Mouse (Mus musculus) MEL (cell line): ENCODE measurements around the gene Surf4. TPM values are rescaled to one million over a fixed set of nuclear protein-coding genes. Genes with fewer than 3 reads are reported as not detected.
A peak's percentile ranks its signal among the peaks of the same experiment; 100 is the strongest.

Experiments
- DNase-seq: peaks from one replicate; pipeline ENCODE4 v3.0.0; 2011; ENCODE audit warnings: low read depth, low spot score
- H3K27ac ChIP-seq: 2 replicates; pipeline ENCODE4 v1.5.1; 2012; ENCODE audit warnings: low read depth, mild to moderate bottlenecking, control low read depth, low read length, moderate library complexity; ENCODE audit not compliant: control insufficient read depth
- H3K27me3 ChIP-seq, 2 experiments: fragments of 150-350 bp in 1 of 2; sonication (generic) in 1 of 2; 2 replicates each; pipeline ENCODE4 v1.6.1; 2012; ENCODE audit warnings: low read length in 2 of 2, mild to moderate bottlenecking in 2 of 2, improper control_type of control experiment in 1 of 2, moderate library complexity in 1 of 2; ENCODE audit not compliant: insufficient read depth in 2 of 2, control insufficient read depth in 1 of 2
- H3K36me3 ChIP-seq, 2 experiments: 2 replicates each; pipeline ENCODE4 v1.6.1; 2012 to 2014; ENCODE audit warnings: low read length in 2 of 2, improper control_type of control experiment in 1 of 2, inconsistent platforms in 1 of 2, mild to moderate bottlenecking in 1 of 2; ENCODE audit not compliant: insufficient read depth in 2 of 2, control insufficient read depth in 1 of 2
- H3K4me1 ChIP-seq, 2 experiments: fragments of 150-350 bp in 1 of 2; sonication (generic) in 1 of 2; 2 replicates each; pipeline ENCODE4 v1.6.1; 2012; ENCODE audit warnings: low read length in 2 of 2, improper control_type of control experiment in 1 of 2, mild to moderate bottlenecking in 1 of 2; ENCODE audit not compliant: insufficient read depth in 2 of 2, control insufficient read depth in 1 of 2
- H3K4me3 ChIP-seq, 2 experiments: fragments of 150-350 bp in 1 of 2; sonication (generic) in 1 of 2; 2 replicates each; pipeline ENCODE4 v1.5.1; 2012; ENCODE audit warnings: low read depth in 2 of 2, low read length in 2 of 2, mild to moderate bottlenecking in 2 of 2, moderate library complexity in 2 of 2, control low read depth in 1 of 2, improper control_type of control experiment in 1 of 2; ENCODE audit not compliant: control insufficient read depth in 1 of 2, insufficient read depth in 1 of 2
- H3K79me2 ChIP-seq: 2 replicates; pipeline ENCODE4 v1.6.1; 2012; ENCODE audit warnings: mild to moderate bottlenecking, low read length, moderate library complexity; ENCODE audit not compliant: control insufficient read depth, poor library complexity, insufficient read depth
- H3K9ac ChIP-seq: 2 replicates; pipeline ENCODE4 v1.6.1; 2012; ENCODE audit warnings: low read depth, mild to moderate bottlenecking, control low read depth, low read length, moderate library complexity; ENCODE audit not compliant: control insufficient read depth, poor library complexity, severe bottlenecking
- H3K9me3 ChIP-seq: fragments of 150-350 bp; sonication (generic); replicated peaks from 2 replicates; pipeline ENCODE4 v1.6.1; 2012; ENCODE audit warnings: mild to moderate bottlenecking, low read length, improper control_type of control experiment, moderate library complexity; ENCODE audit not compliant: insufficient read depth
- BHLHE40 ChIP-seq: IDR thresholded peaks from 2 replicates; pipeline ENCODE4 v1.6.1; 2012; ENCODE audit warnings: low read depth, mild to moderate bottlenecking, inconsistent platforms, low read length, improper control_type of control experiment, borderline replicate concordance
- CHD2 ChIP-seq: IDR thresholded peaks from 2 replicates; pipeline ENCODE4 v1.6.1; 2011; ENCODE audit warnings: low read length, improper control_type of control experiment
- CTCF ChIP-seq, 3 experiments: IDR thresholded peaks in 2 of 3; conservative IDR thresholded peaks in 1 of 3; 2 replicates each; pipeline ENCODE4 v1.5.1; 2011 to 2012; ENCODE audit warnings: low read length in 3 of 3, low read depth in 2 of 3, mild to moderate bottlenecking in 2 of 3, improper control_type of control experiment in 1 of 3, inconsistent platforms in 1 of 3, mixed read lengths in 1 of 3, moderate library complexity in 1 of 3; ENCODE audit not compliant: control insufficient read depth in 1 of 3, insufficient read depth in 1 of 3, poor library complexity in 1 of 3, severe bottlenecking in 1 of 3
- E2F4 ChIP-seq: IDR thresholded peaks from 2 replicates; pipeline ENCODE4 v1.6.1; 2011; ENCODE audit warnings: low read depth, low read length, improper control_type of control experiment, borderline replicate concordance
- EP300 ChIP-seq, 2 experiments: IDR thresholded peaks; 2 replicates each; pipeline ENCODE4 v1.6.1; 2011; ENCODE audit warnings: improper control_type of control experiment in 2 of 2, low read length in 2 of 2, low read depth in 1 of 2, mild to moderate bottlenecking in 1 of 2
- ETS1 ChIP-seq: IDR thresholded peaks from 2 replicates; pipeline ENCODE4 v1.6.1; 2012; ENCODE audit warnings: low read depth, mild to moderate bottlenecking, inconsistent platforms, low read length, improper control_type of control experiment, moderate library complexity
- HCFC1 ChIP-seq: IDR thresholded peaks from 2 replicates; pipeline ENCODE4 v1.6.1; 2012; ENCODE audit warnings: low read depth, mild to moderate bottlenecking, inconsistent platforms, low read length, improper control_type of control experiment, moderate library complexity
- MAFK ChIP-seq: IDR thresholded peaks from 2 replicates; pipeline ENCODE4 v1.6.1; 2011; ENCODE audit warnings: low read depth, mild to moderate bottlenecking, low read length, improper control_type of control experiment, borderline replicate concordance
- MAX ChIP-seq: IDR thresholded peaks from 2 replicates; pipeline ENCODE4 v1.6.1; 2011; ENCODE audit warnings: low read length, improper control_type of control experiment
- MEF2A ChIP-seq: IDR thresholded peaks from 2 replicates; pipeline ENCODE4 v1.6.1; 2014; ENCODE audit warnings: low read depth, mild to moderate bottlenecking, inconsistent platforms, low read length, improper control_type of control experiment; ENCODE audit not compliant: poor library complexity, insufficient replicate concordance, severe bottlenecking; ENCODE audit errors: extremely low read depth
- MXI1 ChIP-seq: IDR thresholded peaks from 2 replicates; pipeline ENCODE4 v1.6.1; 2011; ENCODE audit warnings: mild to moderate bottlenecking, low read depth, low read length, improper control_type of control experiment
- MYB ChIP-seq: IDR thresholded peaks from 2 replicates; pipeline ENCODE4 v1.6.1; 2011; ENCODE audit warnings: mild to moderate bottlenecking, low read depth, low read length, improper control_type of control experiment
- RAD21 ChIP-seq: IDR thresholded peaks from 2 replicates; pipeline ENCODE4 v1.6.1; 2011; ENCODE audit warnings: mild to moderate bottlenecking, low read depth, low read length, improper control_type of control experiment
- SIN3A ChIP-seq: IDR thresholded peaks from 2 replicates; pipeline ENCODE4 v1.6.1; 2012; ENCODE audit warnings: low read length, improper control_type of control experiment, inconsistent platforms
- SMC3 ChIP-seq: IDR thresholded peaks from 2 replicates; pipeline ENCODE4 v1.6.1; 2011; ENCODE audit warnings: low read depth, low read length, improper control_type of control experiment
- USF2 ChIP-seq, 2 experiments: IDR thresholded peaks; 2 replicates each; pipeline ENCODE4 v1.6.1; 2011 to 2012; ENCODE audit warnings: improper control_type of control experiment in 2 of 2, low read length in 2 of 2, borderline replicate concordance in 1 of 2, inconsistent platforms in 1 of 2, low read depth in 1 of 2, mild to moderate bottlenecking in 1 of 2; ENCODE audit not compliant: insufficient read depth in 1 of 2
- ZKSCAN1 ChIP-seq: IDR thresholded peaks from 2 replicates; pipeline ENCODE4 v1.6.1; 2012; ENCODE audit warnings: low read depth, mild to moderate bottlenecking, inconsistent platforms, low read length, improper control_type of control experiment, moderate library complexity
- polyA plus RNA-seq, 2 experiments: library from polyadenylated mRNA; stranded (reverse) in 1 of 2; unstranded in 1 of 2; fragments of >175 nt in 1 of 2; fragments of >200 nt in 1 of 2; gene quantifications; 2 replicates each; pipeline versions ENCODE4 v1.2.1 to v1.2.4; 2012; ENCODE audit warnings: low replicate concordance in 2 of 2, low read depth in 1 of 2; ENCODE audit not compliant: insufficient read length in 2 of 2, insufficient read depth in 1 of 2, missing spikeins in 1 of 2
- total RNA-seq: library from RNA; depleted of rRNA; stranded (reverse); fragments of 300-350 nt; gene quantifications from 2 replicates; pipeline ENCODE4 v1.2.3, GENCODE M21; 2012

Surf4 gene
- total and polyA plus RNA-seq, 3 experiments, result 152 to 252 TPM; not detected in 1

- TF ChIP-seq MAX (peak; percentile 81), MEF2A (no peak), RAD21 (no peak)
Observed at GRCm38 (mm10) chr2:26902467-26903220, 31.1 kb downstream of the Surf4 start, which contains the start of gene Surf6 (continued).

- TF ChIP-seq EP300 (IDR thresholded peaks at IDR 0.05; ENCODE audit: low read depth in 1 of 2, low read length in 2 of 2), result no peak
- no peak for TF ChIP-seq HCFC1
- no peak for TF ChIP-seq MYB
- TF ChIP-seq MXI1, result no peak
- no peak for TF ChIP-seq CTCF (IDR thresholded peaks at IDR 0.05 in 2 of 3, conservative IDR thresholded peaks at IDR 0.05 in 1 of 3; ENCODE audit: control insufficient read depth in 1 of 3, insufficient read depth in 1 of 3, low read depth in 2 of 3, low read length in 3 of 3, poor library complexity in 1 of 3, severe bottlenecking in 1 of 3)
- no peak for TF ChIP-seq MAFK
- TF ChIP-seq SMC3, result no peak
- TF ChIP-seq ETS1, result no peak
- TF ChIP-seq MAX, result no peak
- no peak for TF ChIP-seq ZKSCAN1
- no peak for TF ChIP-seq E2F4
- no peak for TF ChIP-seq BHLHE40
- no peak for TF ChIP-seq SIN3A
- TF ChIP-seq, all 39 proteins: peak for 0
- Histone ChIP-seq H3K9me3 (no peaks in the 10 kb centered on the region), H3K27ac (peak overlapping the region; percentile 73), H3K4me1 (peaks cover 0 to 4% of the 10 kb centered on the region in 2 experiments; a peak in 1 of 4 replicates), H3K9ac (peak overlapping the region; percentile 89), H3K27me3 (no peaks in the 10 kb centered on the region), H3K36me3 (peaks cover 4 to 10% of the 10 kb centered on the region in 2 experiments), H3K4me3 (peak overlapping the region; percentile 80 to 85), H3K79me2 (peaks cover 42% of the 10 kb centered on the region)
- peak; percentile 46 for DNase-seq
Observed at GRCm38 (mm10) chr2:26901834-26902400, 31.8 kb downstream of the Surf4 start.

DNA sequence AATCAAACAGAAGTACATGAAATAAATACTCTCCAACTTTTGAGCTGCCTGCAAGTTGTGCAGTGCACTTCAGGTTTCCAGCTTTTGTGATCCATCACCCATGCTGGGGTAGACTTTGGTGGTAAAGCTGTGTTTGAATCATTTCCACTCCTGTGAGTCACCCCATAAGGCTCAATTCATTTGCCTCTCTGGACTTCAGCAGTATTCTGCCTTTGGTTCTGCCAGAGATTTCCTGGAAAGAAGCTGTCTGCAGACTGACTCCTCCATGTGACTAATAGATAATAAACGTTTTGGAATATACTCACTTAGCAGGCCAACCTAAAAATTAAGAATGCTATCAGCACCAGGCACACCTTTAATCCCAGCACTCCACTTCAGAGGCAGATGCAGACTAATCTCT is 33.0 kb downstream of the Surf4 start:
- H3K4me3 ChIP-seq, result no peak overlapping the region; a peak in 1 of 4 replicates
- peaks cover 0 to 4% of the 10 kb centered on the region in 2 experiments; a peak in 1 of 4 replicates for H3K4me1 ChIP-seq

More for the DNA sequence above, 33.0 kb downstream of the Surf4 start:
- Histone ChIP-seq H3K79me2 (peaks cover 39% of the 10 kb centered on the region), H3K27ac (no peak overlapping the region), H3K27me3 (no peaks in the 10 kb centered on the region), H3K9me3 (no peaks in the 10 kb centered on the region), H3K36me3 (peaks cover 6 to 10% of the 10 kb centered on the region in 2 experiments), H3K9ac (no peak overlapping the region)
- DNase-seq, result no peak
- TF ChIP-seq SIN3A (no peak), ZKSCAN1 (no peak), ETS1 (no peak), MYB (no peak), USF2 (IDR thresholded peaks at IDR 0.05; ENCODE audit: borderline replicate concordance in 1 of 2, insufficient read depth in 1 of 2, low read depth in 1 of 2, low read length in 2 of 2) (no peak), CHD2 (no peak)
